Mouse (Mus musculus): ENCODE measurements around the gene Zdhhc1.

- TF ChIP-seq CTCF (IDR thresholded peaks at IDR 0.05) = no peak
- TF ChIP-seq EP300 (IDR thresholded peaks at IDR 0.05) = no peak
Measured at GRCm38 (mm10) chr8:105520521-105520920, 23.8 kb upstream of the Zdhhc1 start.
